Mouse (Mus musculus) ES-E14 (cell line): ENCODE measurements around the gene Drc7.

Experiments
- CHD2 ChIP-seq: IDR thresholded peaks from 2 replicates; pipeline ENCODE4 v1.6.1; 2014; ENCODE audit warnings: mild to moderate bottlenecking, low read depth, low read length, inconsistent platforms
- HCFC1 ChIP-seq: IDR thresholded peaks from 2 replicates; pipeline ENCODE4 v1.6.1; 2012; ENCODE audit warnings: low read length, inconsistent platforms, borderline replicate concordance; ENCODE audit not compliant: insufficient read depth
- MAFK ChIP-seq: IDR thresholded peaks from 2 replicates; pipeline ENCODE4 v1.6.1; 2014; ENCODE audit warnings: mild to moderate bottlenecking, low read depth, low read length, inconsistent platforms; ENCODE audit not compliant: insufficient read depth
- ZC3H11A ChIP-seq: IDR thresholded peaks from 2 replicates; pipeline ENCODE4 v1.6.1; 2012; ENCODE audit warnings: low read depth, mild to moderate bottlenecking, inconsistent platforms, low read length, borderline replicate concordance
- ZNF384 ChIP-seq: IDR thresholded peaks from 2 replicates; pipeline ENCODE4 v1.6.1; 2012; ENCODE audit warnings: low read depth, low read length, inconsistent platforms

DNA sequence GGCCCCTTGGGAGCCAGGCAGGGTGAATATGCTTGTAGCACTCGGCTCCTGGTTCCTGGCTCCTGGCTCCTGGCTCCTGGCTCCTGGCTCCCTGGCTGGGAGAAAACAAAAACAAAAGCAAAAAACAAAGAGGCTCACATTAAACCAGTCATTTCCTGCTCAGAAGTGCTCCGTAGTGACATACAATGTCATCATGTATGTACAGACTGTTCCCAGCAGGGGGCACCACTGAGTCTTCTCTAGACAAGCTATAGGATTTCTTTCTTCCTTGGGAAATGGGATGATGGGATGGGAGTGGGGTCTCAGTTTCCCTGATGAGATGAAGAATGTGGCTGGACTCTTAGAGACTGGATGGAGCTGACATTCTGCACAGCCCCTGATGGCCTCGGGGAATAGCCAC lies 12.7 kb downstream of the Drc7 start:
- TF ChIP-seq HCFC1 (no peak), ZC3H11A (no peak), CHD2 (no peak), ZNF384 (no peak), MAFK (no peak)
